Comparison of ENCODE assay signal across 8 mouse cellular contexts in genomic region chr19:10907891-10908290, GRCm38 (mm10). TPM values are rescaled to one million over a fixed set of nuclear protein-coding genes. Genes with fewer than 3 reads are reported as not detected.
DNase-seq lines count a peak whose midpoint lies in the region; ATAC-seq and TF ChIP-seq lines count a peak whose summit lies in the region.
"Had no signal": no experiment of that assay in that cellular context is flagged by ENCODE, and none has a peak within 500 bp of the region (broad histone marks: within the 10 kb centered on the region; RNA-seq: fewer than 3 reads in every experiment).

No protein-coding gene starts in this region.

- no peak overlapping the region for H3K4me3 ChIP-seq in ES-E14 (ENCODE audit: insufficient read depth in 1 of 2, low read depth in 1 of 2, low read length in 2 of 2, poor library complexity in 1 of 2, severe bottlenecking in 1 of 2)
- H3K4me3 ChIP-seq in heart, embryonic 14.5 days (ENCODE audit: control insufficient read depth in 1 of 2, insufficient read depth in 1 of 2, low read depth in 1 of 2, low read length in 2 of 2): no peak overlapping the region
- H3K4me3 ChIP-seq in spleen, adult 2 months (ENCODE audit: extremely low read depth, insufficient read depth, insufficient read length): no peak overlapping the region

- H3K9me3 ChIP-seq in ES-E14 (ENCODE audit: control insufficient read depth, insufficient read depth, low read depth, low read length): no peaks in the 10 kb centered on the region
- H3K9me3 ChIP-seq in heart, embryonic 14.5 days (ENCODE audit: control insufficient read depth, low read length): no peaks in the 10 kb centered on the region

- ATAC-seq in heart, embryonic 14.5 days (ENCODE audit: insufficient number of reproducible peaks, insufficient read depth, low FRiP score, low read depth): no peak
- ATAC-seq in megakaryocyte, adult 5-6 weeks (ENCODE audit: poor library complexity, severe bottlenecking): peak; percentile 84

- peak; percentile 64; the same call in 1 of the 2 replicates for TF ChIP-seq CTCF in spleen, adult 2 months (IDR thresholded peaks at IDR 0.05; ENCODE audit: extremely low read depth, insufficient read depth, insufficient read length, insufficient replicate concordance)

- no peak for TF ChIP-seq POLR2A in spleen, adult 2 months (IDR thresholded peaks at IDR 0.05; ENCODE audit: low read depth, low read length)

- peak; percentile 49 for DNase-seq in CD4-positive helper T cell, adult 2 months (ENCODE audit: low read depth, low spot score)
- peak; percentile 39 for DNase-seq in ES-E14 (ENCODE audit: low read depth, low spot score)
- peak; percentile 64 to 65 for DNase-seq in cerebellum, postnatal 36 days
- peak; percentile 35 to 73 for DNase-seq in layer of hippocampus, adult 18-20 months (ENCODE audit: low spot score in 2 of 2)
- DNase-seq in spleen, adult 2 months (ENCODE audit: low read depth in 1 of 2, low spot score in 2 of 2): peak; percentile 9 to 53

- in situ Hi-C loops in ES-E14 (cut with MboI; ENCODE audit: low sequenced_read_pairs in 2 of 2, unreplicated experiment in 2 of 2): no loop called here

- no peaks in the 10 kb centered on the region for H3K4me1 ChIP-seq in ES-E14 (ENCODE audit: control insufficient read depth in 2 of 2, insufficient read depth in 2 of 2, low read length in 2 of 2, poor library complexity in 1 of 2)
- peaks cover 27 to 61% of the 10 kb centered on the region in 2 experiments for H3K4me1 ChIP-seq in heart, embryonic 14.5 days (ENCODE audit: control insufficient read depth in 2 of 2, insufficient read depth in 2 of 2, low read length in 2 of 2)
- no peaks in the 10 kb centered on the region for H3K4me1 ChIP-seq in spleen, adult 2 months (ENCODE audit: control insufficient read depth, insufficient read depth, insufficient read length)

- H3K36me3 ChIP-seq in ES-E14 (ENCODE audit: control insufficient read depth, insufficient read depth, low read length, poor library complexity, severe bottlenecking): peaks cover 37% of the 10 kb centered on the region
- H3K36me3 ChIP-seq in heart, embryonic 14.5 days (ENCODE audit: control insufficient read depth, insufficient read depth, low read length): peaks cover 45% of the 10 kb centered on the region
- peaks cover 15% of the 10 kb centered on the region for H3K36me3 ChIP-seq in spleen, adult 2 months (ENCODE audit: control insufficient read depth, insufficient read depth, low read length)

- H3K4me2 ChIP-seq in heart, embryonic 14.5 days (ENCODE audit: low read length): no peak overlapping the region

- H3K27ac ChIP-seq in ES-E14 (ENCODE audit: insufficient read depth, low read depth, low read length, poor library complexity, severe bottlenecking): no peak overlapping the region
- peak overlapping the region; percentile 86 to 87; a peak in 3 of 4 replicates for H3K27ac ChIP-seq in heart, embryonic 14.5 days (replicated peaks in 1 of 2; ENCODE audit: control insufficient read depth in 1 of 2, insufficient read depth in 1 of 2, low read depth in 2 of 2, low read length in 2 of 2)
- H3K27ac ChIP-seq in spleen, adult 2 months (ENCODE audit: insufficient read depth, low read length): no peak overlapping the region

- WGBS in heart, embryonic 14.5 days: 32% methylated on average over 3 of the region's 3 CpGs
- 55% methylated on average over 3 of the region's 3 CpGs for WGBS in spleen, adult 2 months

- H3K9ac ChIP-seq in ES-E14 (ENCODE audit: insufficient read depth, low read depth, low read length, poor library complexity, severe bottlenecking): no peak overlapping the region
- H3K9ac ChIP-seq in heart, embryonic 14.5 days (ENCODE audit: low read length): no peak overlapping the region

- no peaks in the 10 kb centered on the region for H3K27me3 ChIP-seq in heart, embryonic 14.5 days (ENCODE audit: control insufficient read depth, insufficient read depth, low read length)
- H3K27me3 ChIP-seq in spleen, adult 2 months (ENCODE audit: control insufficient read depth, insufficient read depth, low read length): no peaks in the 10 kb centered on the region

TF ChIP-seq in ES-E14, 5 proteins besides CTCF, POLR2A, EP300 and RAD21:
- TF ChIP-seq ZC3H11A (IDR thresholded peaks at IDR 0.05; ENCODE audit: borderline replicate concordance, low read depth, low read length): 0 out of 2 replicates have a peak, but pooled peaks have one; percentile 11
- no peak for TF ChIP-seq ZNF384 (IDR thresholded peaks at IDR 0.05; ENCODE audit: low read depth, low read length)
TF ChIP-seq in ES-E14: peak in this region for 1.

RNA-seq across cellular contexts. Expression of gene Zp1, which starts 12.5 kb away (rescaled TPM):
- 0.09 TPM in 1 of 2 replicates, not detected in the other for total RNA-seq in ES-E14 (2012; rRNA removed)
- not detected in 2 replicates for polyA plus RNA-seq in heart, embryonic 14.5 days (2014; fragmentation: Nextera tagmentation; extraction: Ambion mirVana)
- not detected for total RNA-seq in layer of hippocampus, adult 18-20 months (2021)
- not detected in 2 replicates for total RNA-seq in megakaryocyte, adult 5-6 weeks (2015)
- not detected in 2 replicates for total RNA-seq in megakaryocyte, adult 5-6 weeks (2017)
- 0.04 TPM in 2 replicates for polyA plus RNA-seq in spleen, adult 2 months (2012; rRNA removed)
- total RNA-seq: layer of hippocampus, postnatal 25 days had no signal

RNA-seq across cellular contexts. Expression of gene Prpf19, which starts 12.9 kb away (rescaled TPM):
- 121 and 146 TPM in 2 replicates for total RNA-seq in ES-E14 (2012; rRNA removed)
- polyA plus RNA-seq in heart, embryonic 14.5 days (2014; fragmentation: Nextera tagmentation; extraction: Ambion mirVana): 32.0 and 35.3 TPM in 2 replicates
- total RNA-seq in layer of hippocampus, adult 18-20 months (2021): 100 to 1,000 TPM; 197 to 217 TPM
- 34.1 and 36.1 TPM in 2 replicates for total RNA-seq in megakaryocyte, adult 5-6 weeks (2015)
- total RNA-seq in megakaryocyte, adult 5-6 weeks (2017): 69.0 and 76.2 TPM in 2 replicates
- polyA plus RNA-seq in spleen, adult 2 months (2012; rRNA removed): 146 and 181 TPM in 2 replicates

RNA-seq across cellular contexts. Expression of gene Tmem109, which starts 26.1 kb away (rescaled TPM):
- 25.3 and 35.3 TPM in 2 replicates for total RNA-seq in ES-E14 (2012; rRNA removed)
- polyA plus RNA-seq in heart, embryonic 14.5 days (2014; fragmentation: Nextera tagmentation; extraction: Ambion mirVana): 92.4 and 94.5 TPM in 2 replicates
- total RNA-seq in layer of hippocampus, adult 18-20 months (2021): 10 to 100 TPM; 46.9 to 51.0 TPM
- 76.9 and 81.2 TPM in 2 replicates for total RNA-seq in megakaryocyte, adult 5-6 weeks (2015)
- 74.7 and 80.9 TPM in 2 replicates for total RNA-seq in megakaryocyte, adult 5-6 weeks (2017)
- 45.8 and 47.9 TPM in 2 replicates for polyA plus RNA-seq in spleen, adult 2 months (2012; rRNA removed)

RNA-seq across cellular contexts. Expression of gene Ptgdr2, which starts 29.1 kb away (rescaled TPM):
- 0.67 and 1.1 TPM in 2 replicates for total RNA-seq in ES-E14 (2012; rRNA removed)
- 0.07 and 0.22 TPM in 2 replicates for polyA plus RNA-seq in heart, embryonic 14.5 days (2014; fragmentation: Nextera tagmentation; extraction: Ambion mirVana)
- under 1 TPM; 0.12 to 0.23 TPM for total RNA-seq in layer of hippocampus, adult 18-20 months (2021)
- total RNA-seq in megakaryocyte, adult 5-6 weeks (2015): 0.21 TPM in 1 of 2 replicates, not detected in the other
- 0.07 and 0.20 TPM in 2 replicates for total RNA-seq in megakaryocyte, adult 5-6 weeks (2017)
- 0.54 and 0.82 TPM in 2 replicates for polyA plus RNA-seq in spleen, adult 2 months (2012; rRNA removed)

RNA-seq across cellular contexts. Expression of gene Tmem132a, which starts 38.2 kb away (rescaled TPM):
- total RNA-seq in ES-E14 (2012; rRNA removed): 41.4 and 84.8 TPM in 2 replicates
- polyA plus RNA-seq in heart, embryonic 14.5 days (2014; fragmentation: Nextera tagmentation; extraction: Ambion mirVana): 31.6 and 37.0 TPM in 2 replicates
- total RNA-seq in layer of hippocampus, adult 18-20 months (2021): 100 to 1,000 TPM; 148 to 178 TPM
- total RNA-seq in megakaryocyte, adult 5-6 weeks (2015): 0.11 and 0.21 TPM in 2 replicates
- total RNA-seq in megakaryocyte, adult 5-6 weeks (2017): 0.33 and 0.70 TPM in 2 replicates
- 4.9 TPM in 2 replicates for polyA plus RNA-seq in spleen, adult 2 months (2012; rRNA removed)

Comparison
In these comparisons a context has a peak if more than half of its experiments do, and no peak if none do; other contexts are left out.
1. H3K27ac ChIP-seq: peak in heart, embryonic 14.5 days (2 of 2); none in ES-E14 (single experiment) and spleen, adult 2 months (single experiment).
2. Peak in every context shown above with its lines, with median percentiles within 50 percentile points of each other: DNase-seq.